27 mouse cellular contexts compared by ENCODE assay signal in genomic region chr16:21830784-21831183, GRCm38 (mm10). TPM values are rescaled to one million over a fixed set of nuclear protein-coding genes. Genes with fewer than 3 reads are reported as not detected.
DNase-seq lines count a peak whose midpoint lies in the region; ATAC-seq and TF ChIP-seq lines count a peak whose summit lies in the region.
"Had no signal": no experiment of that assay in that cellular context is flagged by ENCODE, and none has a peak within 500 bp of the region (broad histone marks: within the 10 kb centered on the region; RNA-seq: fewer than 3 reads in every experiment).

No protein-coding gene starts in this region.

- H3K9ac ChIP-seq in liver, embryonic 16.5 days (ENCODE audit: low read depth, low read length), result no peak overlapping the region
- no peak overlapping the region for H3K9ac ChIP-seq in liver, postnatal 0 days (replicated peaks)
- H3K9ac ChIP-seq: forebrain, embryonic 13.5 days; heart, embryonic 12.5 days; heart, embryonic 15.5 days; hindbrain, embryonic 13.5 days had no signal

- H3K4me1 ChIP-seq in liver, embryonic 16.5 days (ENCODE audit: control insufficient read depth, low read depth, low read length), result peaks cover 4% of the 10 kb centered on the region; the same call in 1 of the 2 replicates
- no peaks in the 10 kb centered on the region; the same call in 1 of the 2 replicates for H3K4me1 ChIP-seq in liver, postnatal 0 days (ENCODE audit: insufficient read depth)
- peaks cover 12% of the 10 kb centered on the region for H3K4me1 ChIP-seq in megakaryocyte, embryonic 14.5 days
- H3K4me1 ChIP-seq: forebrain, embryonic 13.5 days had no signal

- H3K36me3 ChIP-seq in liver, embryonic 16.5 days (ENCODE audit: control insufficient read depth, insufficient read depth), result no peaks in the 10 kb centered on the region
- H3K36me3 ChIP-seq in liver, postnatal 0 days (replicated peaks; ENCODE audit: insufficient read depth, low read length), result no peaks in the 10 kb centered on the region
- H3K36me3 ChIP-seq in megakaryocyte, embryonic 14.5 days (replicated peaks; ENCODE audit: low read length), result no peaks in the 10 kb centered on the region
- H3K36me3 ChIP-seq: forebrain, embryonic 10.5 days; heart, embryonic 12.5 days; heart, embryonic 15.5 days; hindbrain, embryonic 10.5 days; hindbrain, embryonic 13.5 days had no signal

- H3K27me3 ChIP-seq in liver, embryonic 16.5 days (ENCODE audit: control insufficient read depth, insufficient read depth, low read depth, low read length), result no peaks in the 10 kb centered on the region
- no peaks in the 10 kb centered on the region for H3K27me3 ChIP-seq in liver, postnatal 0 days (ENCODE audit: insufficient read depth, low read length)
- H3K27me3 ChIP-seq in megakaryocyte, embryonic 14.5 days (replicated peaks), result peaks cover 2% of the 10 kb centered on the region
- H3K27me3 ChIP-seq: forebrain, embryonic 13.5 days; heart, embryonic 12.5 days; heart, embryonic 15.5 days; hindbrain, embryonic 13.5 days had no signal

- H3K4me3 ChIP-seq in liver, embryonic 16.5 days (ENCODE audit: low read depth, low read length), result no peak overlapping the region
- no peak overlapping the region for H3K4me3 ChIP-seq in liver, postnatal 0 days (ENCODE audit: low read depth, low read length)
- H3K4me3 ChIP-seq in megakaryocyte, embryonic 14.5 days (replicated peaks), result peak overlapping the region; percentile 18
- H3K4me3 ChIP-seq: forebrain, embryonic 10.5 days; forebrain, embryonic 13.5 days; heart, embryonic 12.5 days; heart, embryonic 15.5 days; hindbrain, embryonic 10.5 days; hindbrain, embryonic 13.5 days had no signal

- no peak for TF ChIP-seq CTCF in liver, postnatal 0 days (IDR thresholded peaks at IDR 0.05; ENCODE audit: low read depth)

- TF ChIP-seq EP300 in liver, postnatal 0 days (IDR thresholded peaks at IDR 0.05; ENCODE audit: low read depth), result no peak

- H3K9me3 ChIP-seq in liver, embryonic 16.5 days (replicated peaks; ENCODE audit: control insufficient read depth, low read length), result no peaks in the 10 kb centered on the region
- H3K9me3 ChIP-seq in liver, postnatal 0 days (ENCODE audit: low read length), result no peaks in the 10 kb centered on the region
- H3K9me3 ChIP-seq in megakaryocyte, embryonic 14.5 days, result no peaks in the 10 kb centered on the region
- H3K9me3 ChIP-seq: forebrain, embryonic 10.5 days; forebrain, embryonic 13.5 days; heart, embryonic 12.5 days; heart, embryonic 15.5 days; hindbrain, embryonic 10.5 days; hindbrain, embryonic 13.5 days had no signal

- H3K4me2 ChIP-seq in liver, embryonic 16.5 days (ENCODE audit: low read depth, low read length), result no peak overlapping the region
- no peak overlapping the region for H3K4me2 ChIP-seq in liver, postnatal 0 days (ENCODE audit: low read depth, low read length)
- H3K4me2 ChIP-seq: forebrain, embryonic 13.5 days; heart, embryonic 12.5 days; heart, embryonic 15.5 days; hindbrain, embryonic 13.5 days had no signal

- peak; percentile 6; the same call in 1 of the 2 replicates for ATAC-seq in liver, embryonic 16.5 days (ENCODE audit: low read depth)
- no peak for ATAC-seq in liver, postnatal 0 days
- no peak for ATAC-seq in megakaryocyte, adult 5-6 weeks (ENCODE audit: poor library complexity, severe bottlenecking)
- ATAC-seq: CD4-positive, CD25-positive, alpha-beta regulatory T cell, adult 4 months; forebrain, embryonic 13.5 days; forebrain, embryonic 16.5 days had no signal

- WGBS in liver, embryonic 16.5 days (ENCODE audit: insufficient replicate concordance), result 64% methylated on average over 6 of the region's 6 CpGs
- WGBS in liver, postnatal 0 days (ENCODE audit: insufficient replicate concordance), result 62% methylated on average over 6 of the region's 6 CpGs

- DNase-seq in heart, adult 11 months, result peak; percentile 82
- DNase-seq in heart, adult 8-10 months (ENCODE audit: low spot score), result no peak
- DNase-seq in liver, postnatal 0 days, result no peak
- no peak for DNase-seq in layer of hippocampus, adult 9-10 months (ENCODE audit: low spot score)
- DNase-seq: adrenal gland, adult 2 months; adrenal gland, postnatal 14 days; B cell, adult 2 months; cerebellum, adult 11 months; cerebellum, adult 2 months; cerebellum, adult 9-11 months; cerebellum, postnatal 25 days; gastrocnemius, postnatal 10 days; gastrocnemius, postnatal 36 days; heart, postnatal 10 days; heart, postnatal 36 days had no signal

- H3K27ac ChIP-seq in liver, embryonic 16.5 days (ENCODE audit: low read length), result no peak overlapping the region
- H3K27ac ChIP-seq in liver, postnatal 0 days (ENCODE audit: low read depth), result no peak overlapping the region
- H3K27ac ChIP-seq: forebrain, embryonic 10.5 days; forebrain, embryonic 13.5 days; heart, embryonic 15.5 days; hindbrain, embryonic 10.5 days; hindbrain, embryonic 13.5 days had no signal

RNA-seq across cellular contexts. Expression of gene Map3k13, which starts 36.6 kb away (rescaled TPM):
- total RNA-seq in heart, adult 8-10 months (2022), result 1 to 10 TPM in 1 of 4 experiments, under 1 TPM in 3; 0.78 to 1.5 (median 0.84) TPM
- 0.68 and 0.72 TPM in 2 replicates for polyA plus RNA-seq in liver, embryonic 16.5 days (2015; fragmentation: Nextera tagmentation; extraction: Ambion mirVana)
- 0.97 and 1.2 TPM in 2 replicates for polyA plus RNA-seq in liver, postnatal 0 days (2015; fragmentation: Nextera tagmentation; extraction: Ambion mirVana)
- polyA plus RNA-seq in megakaryocyte, embryonic 14.5 days (2012; ENCODE audit: insufficient read depth, low replicate concordance), result 0.03 TPM in 1 of 2 replicates, not detected in the other
- total RNA-seq in megakaryocyte, adult 5-6 weeks (2015), result 0.04 TPM in 1 of 2 replicates, not detected in the other
- total RNA-seq in megakaryocyte, adult 5-6 weeks (2017), result 0.08 TPM in 1 of 2 replicates, not detected in the other
- total RNA-seq: granulocyte monocyte progenitor cell, adult 5-6 weeks had no signal

RNA-seq across cellular contexts. Expression of gene Ehhadh, which starts 43.2 kb away (rescaled TPM):
- total RNA-seq in heart, adult 8-10 months (2022), result 10 to 100 TPM; 10.8 to 17.3 (median 14.3) TPM
- 12.5 and 14.6 TPM in 2 replicates for polyA plus RNA-seq in liver, embryonic 16.5 days (2015; fragmentation: Nextera tagmentation; extraction: Ambion mirVana)
- 176 and 215 TPM in 2 replicates for polyA plus RNA-seq in liver, postnatal 0 days (2015; fragmentation: Nextera tagmentation; extraction: Ambion mirVana)
- 0.30 TPM in 1 of 2 replicates, not detected in the other for polyA plus RNA-seq in megakaryocyte, embryonic 14.5 days (2012; ENCODE audit: insufficient read depth, low replicate concordance)
- total RNA-seq in megakaryocyte, adult 5-6 weeks (2015), result 1.3 TPM in 2 replicates
- 0.81 and 1.6 TPM in 2 replicates for total RNA-seq in megakaryocyte, adult 5-6 weeks (2017)

Comparison
In these comparisons a context has a peak if more than half of its experiments do, and no peak if none do; other contexts are left out.
1. RNA of gene Ehhadh, which starts 43.2 kb away (polyA plus RNA-seq): 176 to 215 TPM in liver, postnatal 0 days; 12.5 to 14.6 TPM in liver, embryonic 16.5 days and 0.30 TPM in megakaryocyte, embryonic 14.5 days; every median in the first group is over 10 times any median in the second.